Mouse (Mus musculus) hindbrain, postnatal 0 days (tissue): ENCODE measurements around the gene Ube3c. TPM values are rescaled to one million over a fixed set of nuclear protein-coding genes. Genes with fewer than 3 reads are reported as not detected.

Source experiments
- ATAC-seq: fragments of 200-750 bp; cut with Nextera tagmentation; 2 replicates; pipeline ENCODE4 v1.8.0; 2017; ENCODE audit warnings: mild to moderate bottlenecking, moderate TSS enrichment, moderate library complexity
- DNase-seq: peaks from one replicate; pipeline ENCODE4 v3.0.0-alpha.2; 2015; ENCODE audit warnings: low spot score
- H3K27ac ChIP-seq: fragments of 300-500 bp; sonication (generic); 2 replicates; pipeline ENCODE4 v1.5.1; 2014; ENCODE audit warnings: mild to moderate bottlenecking
- H3K27me3 ChIP-seq: fragments of 300-500 bp; sonication (generic); 2 replicates; pipeline ENCODE4 v1.6.1; 2014; ENCODE audit warnings: low read length, mixed read lengths; ENCODE audit not compliant: insufficient read depth
- H3K36me3 ChIP-seq: fragments of 300-500 bp; sonication (generic); 2 replicates; pipeline ENCODE4 v1.6.1; 2014; ENCODE audit warnings: low read length, mixed read lengths; ENCODE audit not compliant: insufficient read depth
- H3K4me1 ChIP-seq: fragments of 300-500 bp; sonication (generic); 2 replicates; pipeline ENCODE4 v1.6.1; 2014; ENCODE audit warnings: antibody characterized with exemption, low read length, mixed read lengths; ENCODE audit not compliant: insufficient read depth
- H3K4me2 ChIP-seq: fragments of 300-500 bp; sonication (generic); 2 replicates; pipeline ENCODE4 v1.6.1; 2014; ENCODE audit warnings: low read depth, mild to moderate bottlenecking, low read length, moderate library complexity, mixed read lengths
- H3K4me3 ChIP-seq: fragments of 300-500 bp; sonication (generic); 2 replicates; pipeline ENCODE4 v1.5.1; 2014; ENCODE audit warnings: low read length
- H3K9ac ChIP-seq: fragments of 300-500 bp; sonication (generic); replicated peaks from 2 replicates; pipeline ENCODE4 v1.6.1; 2014; ENCODE audit warnings: mild to moderate bottlenecking, low read length, moderate library complexity, mixed read lengths
- H3K9me3 ChIP-seq: fragments of 300-500 bp; sonication (generic); 2 replicates; pipeline ENCODE4 v1.6.1; 2016; ENCODE audit warnings: low read length, mixed read lengths
- CTCF ChIP-seq: IDR thresholded peaks from 2 replicates; pipeline ENCODE4 v1.5.1; 2016; ENCODE audit warnings: antibody characterized with exemption, control low read depth, low read depth
- WGBS: fragments of 180-500 bp; shearing (Covaris S2); extraction: QIAGEN DNeasy Blood & Tissue Kit; methylation state at CpG from one replicate; pipeline ENCODE4 v1.1.7; 2014; 5-methylcytosine and 5-hydroxymethylcytosine counted together
- polyA plus RNA-seq: library from polyadenylated mRNA; unstranded; fragments of >200 nt; fragmentation: Nextera tagmentation; extraction: Ambion mirVana; gene quantifications from 2 replicates; pipeline ENCODE4 v1.2.1, GENCODE M21; 2015
- total RNA-seq: library from RNA; depleted of rRNA; stranded (reverse); fragments of >200 nt; gene quantifications from 2 replicates; pipeline ENCODE4 v1.2.3, GENCODE M21; 2014

The Ube3c gene
- total and polyA plus RNA-seq, 2 experiments from 2014 or later: 35.6 to 69.4 TPM

DNA sequence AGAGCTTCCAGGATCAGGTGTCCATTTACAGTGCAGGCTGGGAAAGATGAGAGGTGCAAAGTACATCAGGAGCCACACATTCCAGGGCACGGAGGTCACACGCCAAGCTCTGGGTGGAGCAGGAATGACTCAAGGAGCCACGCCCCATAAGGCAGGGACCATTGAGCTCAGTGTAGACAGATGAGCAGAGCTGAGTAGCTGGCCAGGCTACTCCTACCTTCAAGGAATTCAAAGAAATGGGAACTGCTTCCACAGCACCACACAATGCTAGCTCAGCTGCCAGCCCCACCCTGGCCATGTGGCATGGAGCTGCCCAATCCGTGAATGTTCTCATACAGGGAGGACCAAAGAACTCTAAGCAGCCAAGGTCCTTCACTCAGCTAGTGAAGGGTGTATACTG, 129.5 kb downstream of the Ube3c start:
- ATAC-seq (no peak), DNase-seq (no peak)
- Histone ChIP-seq H3K27ac (no peak overlapping the region), H3K4me1 (no peaks in the 10 kb centered on the region), H3K9ac (no peak overlapping the region), H3K4me3 (no peak overlapping the region), H3K9me3 (no peaks in the 10 kb centered on the region), H3K36me3 (no peaks in the 10 kb centered on the region), H3K27me3 (no peaks in the 10 kb centered on the region), H3K4me2 (no peak overlapping the region)
- no peak for TF ChIP-seq CTCF
- WGBS: 86% methylated on average over 4 of the region's 4 CpGs

DNA sequence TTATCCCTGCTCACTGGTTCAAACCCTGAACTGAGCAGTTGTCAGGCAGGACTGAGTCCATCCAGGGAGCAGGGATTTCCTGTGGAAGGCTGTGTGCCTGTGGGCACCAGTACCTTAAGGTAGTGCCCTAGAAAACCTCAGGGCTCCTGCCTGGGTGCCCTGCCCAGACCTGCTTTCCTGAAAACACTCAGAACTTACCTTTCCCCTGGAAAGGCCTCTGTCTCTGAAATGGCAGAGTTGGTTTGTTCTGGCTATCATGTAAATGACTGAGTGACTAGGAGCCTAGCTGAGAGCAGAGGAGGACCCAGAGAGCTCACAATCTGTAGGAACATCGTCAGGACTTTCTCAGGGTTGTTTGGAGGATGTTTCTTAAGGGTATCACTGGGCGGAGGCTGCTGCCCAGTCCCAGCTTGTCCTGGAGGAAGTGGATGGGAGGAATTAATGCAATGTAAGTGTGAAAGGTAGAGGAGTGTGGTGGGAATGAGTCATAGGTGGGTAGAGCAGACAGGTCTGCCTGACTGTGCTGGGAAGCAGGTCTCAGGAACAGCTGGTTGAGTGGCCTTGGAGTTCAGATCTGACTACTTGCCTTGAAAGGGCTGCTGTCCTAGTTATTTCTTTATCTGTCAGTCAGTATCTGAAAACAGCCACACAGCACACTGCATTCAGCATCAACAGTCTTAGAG, 130.6 kb downstream of the Ube3c start:
- Histone ChIP-seq H3K4me1 (no peaks in the 10 kb centered on the region), H3K36me3 (no peaks in the 10 kb centered on the region), H3K27me3 (no peaks in the 10 kb centered on the region), H3K27ac (no peak overlapping the region), H3K4me2 (no peak overlapping the region), H3K9me3 (no peaks in the 10 kb centered on the region), H3K4me3 (no peak overlapping the region), H3K9ac (no peak overlapping the region)
- DNase-seq: no peak
- 68% methylated on average over 2 of the region's 2 CpGs for WGBS
- no peak for TF ChIP-seq CTCF
- ATAC-seq: no peak

DNA sequence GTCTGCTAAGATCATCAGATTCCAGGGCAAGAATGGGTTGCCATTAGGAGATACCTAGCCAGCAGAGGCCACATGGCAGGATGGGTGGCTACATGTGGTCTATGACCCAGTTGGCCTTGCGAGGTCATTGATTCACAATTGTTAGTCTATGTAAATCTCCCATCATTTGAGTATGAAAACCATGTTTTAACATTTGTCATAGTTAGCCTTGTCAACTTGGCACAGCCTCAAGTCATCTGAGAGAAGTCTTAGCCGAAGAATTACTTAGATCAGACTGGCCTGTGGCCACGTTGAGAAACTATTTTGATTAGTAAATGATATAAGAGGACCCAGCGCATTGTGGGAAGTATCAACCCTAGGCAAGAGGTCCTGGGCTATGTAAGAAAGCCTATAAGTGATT, 138.2 kb downstream of the Ube3c start:
- no peaks in the 10 kb centered on the region for H3K27me3 ChIP-seq
- H3K9me3 ChIP-seq: no peaks in the 10 kb centered on the region
- no peak overlapping the region for H3K9ac ChIP-seq
- H3K4me2 ChIP-seq: no peak overlapping the region
- no peak overlapping the region for H3K4me3 ChIP-seq
- DNase-seq: no peak
- H3K4me1 ChIP-seq: no peaks in the 10 kb centered on the region
- no peaks in the 10 kb centered on the region for H3K36me3 ChIP-seq
- WGBS: 89% methylated on average over 4 of the region's 4 CpGs
- ATAC-seq: no peak
- no peak for TF ChIP-seq CTCF
- H3K27ac ChIP-seq: no peak overlapping the region

DNA sequence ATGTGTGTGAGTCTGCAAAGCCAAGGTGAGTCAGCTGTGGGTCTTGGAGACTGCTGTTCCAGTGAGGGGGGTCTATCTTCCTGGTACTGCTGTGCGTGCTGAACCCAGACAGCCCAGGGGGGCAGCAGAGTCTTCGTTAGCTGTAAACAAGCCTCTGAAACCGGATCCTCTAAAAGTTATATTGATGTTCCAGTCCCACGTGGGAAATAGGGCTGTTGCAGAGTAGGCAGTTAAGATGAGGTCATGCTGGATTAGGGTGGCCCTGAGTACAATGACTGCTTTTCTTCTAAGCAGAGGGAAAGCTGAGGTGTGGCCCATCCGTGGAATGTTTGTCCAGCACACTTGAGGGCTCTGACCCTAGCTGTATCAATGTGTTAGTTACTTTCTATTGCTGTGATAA, 139.2 kb downstream of the Ube3c start:
- Histone ChIP-seq H3K27me3 (no peaks in the 10 kb centered on the region), H3K9ac (no peak overlapping the region), H3K4me3 (no peak overlapping the region), H3K36me3 (no peaks in the 10 kb centered on the region), H3K27ac (no peak overlapping the region), H3K4me2 (no peak overlapping the region), H3K4me1 (no peaks in the 10 kb centered on the region), H3K9me3 (no peaks in the 10 kb centered on the region)
- ATAC-seq: no peak
- 39% methylated on average over 5 of the region's 5 CpGs for WGBS
- no peak for DNase-seq
- no peak for TF ChIP-seq CTCF

DNA sequence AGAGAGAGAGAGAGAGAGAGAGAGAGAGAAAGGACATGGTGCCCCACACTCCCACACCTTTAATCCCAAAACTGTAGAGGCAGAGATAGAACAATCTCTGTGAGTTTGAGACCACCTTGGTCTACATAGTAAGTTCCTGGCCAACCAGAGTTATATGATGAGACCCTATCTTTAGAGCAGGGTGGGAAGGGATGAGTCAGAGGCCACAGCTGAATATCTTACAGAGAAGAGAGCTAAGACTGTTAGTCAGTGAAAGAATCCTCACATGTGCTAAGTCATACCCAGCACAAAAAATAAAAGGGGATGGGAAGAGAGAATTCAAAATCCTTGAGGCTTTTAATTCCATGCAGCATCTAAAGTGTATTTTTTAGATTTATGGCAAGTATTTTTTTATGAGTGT, 142.6 kb downstream of the Ube3c start:
- Histone ChIP-seq H3K4me1 (no peaks in the 10 kb centered on the region), H3K36me3 (no peaks in the 10 kb centered on the region), H3K27ac (no peak overlapping the region), H3K4me2 (no peak overlapping the region), H3K9me3 (no peaks in the 10 kb centered on the region), H3K9ac (no peak overlapping the region), H3K4me3 (no peak overlapping the region), H3K27me3 (no peaks in the 10 kb centered on the region)
- ATAC-seq (no peak), DNase-seq (no peak)
- no peak for TF ChIP-seq CTCF

DNA sequence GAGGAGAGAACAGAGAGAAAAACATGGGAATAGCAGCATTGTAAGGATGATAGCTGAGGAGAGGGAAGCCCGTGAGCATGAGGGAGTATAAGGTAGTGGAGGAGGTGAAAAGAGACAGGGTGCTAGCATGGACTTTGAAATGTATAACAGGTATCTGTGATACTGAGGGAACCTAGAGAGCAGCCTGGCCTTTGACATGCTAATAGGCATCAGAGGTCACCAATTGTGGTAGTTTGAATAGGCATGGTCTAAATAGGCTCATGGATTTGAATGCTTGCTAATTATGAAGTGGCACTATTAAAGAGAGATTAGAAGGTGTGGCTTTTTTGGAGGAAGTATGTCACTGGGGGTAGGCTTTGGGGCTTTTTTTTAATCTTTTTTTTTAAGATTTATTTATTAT, 143.9 kb downstream of the Ube3c start:
- no peaks in the 10 kb centered on the region for H3K36me3 ChIP-seq
- TF ChIP-seq CTCF: no peak
- no peaks in the 10 kb centered on the region for H3K9me3 ChIP-seq
- no peak for ATAC-seq
- no peaks in the 10 kb centered on the region for H3K4me1 ChIP-seq
- no peak overlapping the region for H3K4me2 ChIP-seq
- H3K27me3 ChIP-seq: no peaks in the 10 kb centered on the region
- H3K4me3 ChIP-seq: no peak overlapping the region
- H3K27ac ChIP-seq: no peak overlapping the region
- H3K9ac ChIP-seq: no peak overlapping the region
- WGBS: 65% methylated on average over 1 of the region's 1 CpGs
- DNase-seq: no peak

DNA sequence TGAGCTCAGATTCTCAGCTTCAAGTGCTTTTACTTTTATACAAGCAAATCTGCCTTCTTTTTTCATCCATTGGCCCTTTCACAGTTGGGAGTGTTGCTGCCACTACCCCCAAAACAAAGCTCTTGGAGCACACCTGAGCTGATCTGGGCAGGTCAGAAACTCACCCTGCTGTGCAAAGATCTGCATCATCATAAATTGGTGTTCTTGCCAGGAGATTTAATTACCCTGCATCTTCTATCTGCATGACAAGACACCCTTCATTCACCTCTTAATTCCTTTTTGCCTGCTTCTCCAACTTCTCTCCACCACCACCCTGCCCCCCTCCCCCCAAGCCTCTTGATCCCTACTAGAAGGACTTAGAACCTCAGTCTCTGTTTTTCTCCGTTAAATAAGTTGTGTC, 152.1 kb downstream of the Ube3c start:
- no peak overlapping the region for H3K9ac ChIP-seq
- 18% methylated on average over 1 of the region's 1 CpGs for WGBS
- DNase-seq: no peak
- no peak overlapping the region for H3K4me3 ChIP-seq
- no peak overlapping the region for H3K4me2 ChIP-seq
- H3K36me3 ChIP-seq: no peaks in the 10 kb centered on the region
- no peaks in the 10 kb centered on the region for H3K27me3 ChIP-seq
- H3K27ac ChIP-seq: no peak overlapping the region
- TF ChIP-seq CTCF: no peak
- ATAC-seq: no peak
- H3K9me3 ChIP-seq: no peaks in the 10 kb centered on the region
- no peaks in the 10 kb centered on the region for H3K4me1 ChIP-seq
